Mouse (Mus musculus) intestine, embryonic 14.5 days (tissue): ENCODE measurements around the gene Snta1. TPM values are rescaled to one million over a fixed set of nuclear protein-coding genes. Genes with fewer than 3 reads are reported as not detected.

ENCODE experiments used
- ATAC-seq: fragments of 200-750 bp; cut with Nextera tagmentation; replicated peaks from 2 replicates; pipeline ENCODE4 v1.8.0; 2017; ENCODE audit warnings: low read depth, moderate number of reproducible peaks, moderate TSS enrichment, moderate library complexity; ENCODE audit not compliant: low FRiP score, low TSS enrichment
- DNase-seq: peaks from one replicate; pipeline ENCODE4 v3.0.0-alpha.2; 2018; ENCODE audit warnings: low spot score
- H3K27ac ChIP-seq: fragments of 300-500 bp; sonication (generic); 2 replicates; pipeline ENCODE4 v1.5.1; 2014; ENCODE audit warnings: low read depth, mild to moderate bottlenecking, control low read depth
- H3K27me3 ChIP-seq: fragments of 300-500 bp; sonication (generic); replicated peaks from 2 replicates; pipeline ENCODE4 v1.6.1; 2014; ENCODE audit warnings: low read length, control low read depth; ENCODE audit not compliant: control insufficient read depth, insufficient read depth
- H3K36me3 ChIP-seq: fragments of 300-500 bp; sonication (generic); 2 replicates; pipeline ENCODE4 v1.6.1; 2014; ENCODE audit warnings: low read length, control low read depth; ENCODE audit not compliant: control insufficient read depth, insufficient read depth
- H3K4me1 ChIP-seq: fragments of 300-500 bp; sonication (generic); replicated peaks from 2 replicates; pipeline ENCODE4 v1.6.1; 2014; ENCODE audit warnings: low read length, control low read depth, mixed read lengths; ENCODE audit not compliant: control insufficient read depth, insufficient read depth
- H3K4me2 ChIP-seq: fragments of 300-500 bp; sonication (generic); 2 replicates; pipeline ENCODE4 v1.6.1; 2014; ENCODE audit warnings: low read length
- H3K4me3 ChIP-seq: fragments of 300-500 bp; sonication (generic); 2 replicates; pipeline ENCODE4 v1.5.1; 2014; ENCODE audit warnings: low read depth, low read length, control low read depth, mixed read lengths
- H3K9ac ChIP-seq: fragments of 300-500 bp; sonication (generic); 2 replicates; pipeline ENCODE4 v1.6.1; 2014; ENCODE audit warnings: mild to moderate bottlenecking, low read length
- H3K9me3 ChIP-seq: fragments of 300-500 bp; sonication (generic); 2 replicates; pipeline ENCODE4 v1.6.1; 2016; ENCODE audit warnings: low read length, control low read depth; ENCODE audit not compliant: control insufficient read depth
- WGBS: fragments of 180-500 bp; shearing (Covaris S2); extraction: QIAGEN DNeasy Blood & Tissue Kit; methylation state at CpG from one replicate; pipeline ENCODE4 v1.1.7; 2014; 5-methylcytosine and 5-hydroxymethylcytosine counted together
- polyA plus RNA-seq: library from polyadenylated mRNA; unstranded; fragments of >200 nt; fragmentation: Nextera tagmentation; extraction: Ambion mirVana; gene quantifications from 2 replicates; pipeline ENCODE4 v1.2.1, GENCODE M21; 2014

Gene Snta1
- polyA plus RNA-seq, 1 experiment from 2014 or later, result 2.7 TPM

DNA sequence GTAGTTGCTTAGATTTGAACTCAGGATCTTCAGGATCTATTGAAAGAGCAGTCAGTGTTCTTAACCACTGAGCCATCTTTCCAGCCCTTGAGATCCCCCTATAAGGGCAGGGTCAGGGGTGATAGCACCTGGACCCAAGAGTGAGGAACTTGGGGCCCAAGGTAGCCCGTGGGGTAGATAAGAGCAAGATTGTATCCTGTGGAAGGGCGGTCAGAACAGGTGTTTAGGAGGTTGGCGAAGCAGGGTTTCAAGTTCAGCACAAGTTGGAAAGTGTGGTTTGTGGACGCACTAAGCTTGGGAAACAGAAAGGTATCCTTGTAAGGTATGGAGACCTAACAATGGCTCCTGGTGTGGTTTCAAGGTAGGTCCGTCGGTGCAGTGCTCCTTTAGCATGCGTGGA, 10.1 kb upstream of the Snta1 start:
- H3K36me3 ChIP-seq, result no peaks in the 10 kb centered on the region
- no peak overlapping the region for H3K9ac ChIP-seq
- no peak overlapping the region for H3K4me2 ChIP-seq
- 90% methylated on average over 7 of the region's 7 CpGs for WGBS
- H3K27ac ChIP-seq, result no peak overlapping the region
- ATAC-seq (no peak), DNase-seq (no peak)
- H3K27me3 ChIP-seq, result no peaks in the 10 kb centered on the region
- H3K9me3 ChIP-seq, result no peaks in the 10 kb centered on the region
- H3K4me1 ChIP-seq, result no peaks in the 10 kb centered on the region
- H3K4me3 ChIP-seq, result no peak overlapping the region

DNA sequence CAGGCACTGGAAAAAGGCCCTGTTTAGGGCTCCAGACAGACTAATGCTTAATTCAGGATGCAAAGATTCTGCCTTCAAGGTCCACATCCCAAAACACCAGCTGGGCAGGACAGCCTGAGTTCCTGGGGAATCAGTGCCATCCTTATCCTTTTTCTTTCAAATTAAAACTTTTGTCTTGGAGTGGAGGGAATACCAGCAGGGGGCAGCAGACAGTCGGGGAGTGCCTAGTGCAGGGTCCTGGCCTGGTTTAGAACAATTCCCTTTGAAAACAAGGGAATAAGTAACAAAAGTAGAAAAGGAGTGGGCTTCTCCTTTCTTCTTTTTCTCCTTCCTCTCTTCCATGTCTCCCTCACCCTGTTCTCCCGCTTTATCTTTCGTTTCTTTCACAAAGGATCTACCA, 9.2 kb upstream of the Snta1 start:
- H3K9ac ChIP-seq, result no peak overlapping the region
- H3K4me1 ChIP-seq, result no peaks in the 10 kb centered on the region
- 10% methylated on average over 3 of the region's 3 CpGs for WGBS
- DNase-seq (peak; percentile 89), ATAC-seq (0 out of 2 replicates have a peak, but pooled peaks have one; percentile 47)
- no peak overlapping the region for H3K27ac ChIP-seq
- no peaks in the 10 kb centered on the region for H3K27me3 ChIP-seq
- H3K4me2 ChIP-seq, result no peak overlapping the region
- H3K36me3 ChIP-seq, result no peaks in the 10 kb centered on the region
- no peak overlapping the region for H3K4me3 ChIP-seq
- no peaks in the 10 kb centered on the region for H3K9me3 ChIP-seq

DNA sequence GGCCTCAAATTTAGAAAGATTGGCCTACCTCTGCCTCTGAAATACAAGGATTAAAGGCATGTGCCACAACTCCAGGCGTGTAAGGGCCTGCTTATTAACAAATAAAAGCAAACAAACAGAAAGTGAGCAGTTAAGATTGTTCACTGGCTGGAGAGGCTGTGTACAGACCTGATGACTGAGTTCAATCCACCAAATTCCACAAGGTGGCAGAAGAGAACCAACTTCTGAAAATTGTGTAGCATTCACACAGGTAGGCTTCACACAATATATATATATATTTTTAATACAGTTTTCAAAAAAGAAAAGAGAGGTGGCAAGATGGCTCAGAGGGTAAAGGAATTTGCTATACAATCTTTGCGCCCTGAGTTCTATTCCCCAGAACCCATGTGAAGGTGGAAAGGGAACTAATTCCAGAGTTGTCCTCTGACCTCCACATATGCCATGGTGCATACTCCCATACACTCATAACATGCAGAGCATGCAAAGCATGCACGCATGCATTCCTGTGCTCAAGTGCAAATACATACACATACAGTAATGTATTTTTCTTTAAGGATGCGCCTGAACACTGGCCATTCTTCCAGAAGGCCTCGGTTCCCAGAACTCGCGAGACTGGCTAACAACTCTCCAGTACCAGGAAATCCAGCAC, 4.2 kb upstream of the Snta1 start:
- Histone ChIP-seq H3K4me3 (no peak overlapping the region), H3K4me1 (no peaks in the 10 kb centered on the region), H3K36me3 (no peaks in the 10 kb centered on the region), H3K4me2 (no peak overlapping the region), H3K9ac (no peak overlapping the region), H3K9me3 (no peaks in the 10 kb centered on the region), H3K27me3 (peaks cover 4% of the 10 kb centered on the region; the same call in 1 of the 2 replicates), H3K27ac (no peak overlapping the region)
- ATAC-seq, result 0 out of 2 replicates have a peak, but pooled peaks have one; percentile 40
- no peak for DNase-seq
- 67% methylated on average over 7 of the region's 7 CpGs for WGBS

DNA sequence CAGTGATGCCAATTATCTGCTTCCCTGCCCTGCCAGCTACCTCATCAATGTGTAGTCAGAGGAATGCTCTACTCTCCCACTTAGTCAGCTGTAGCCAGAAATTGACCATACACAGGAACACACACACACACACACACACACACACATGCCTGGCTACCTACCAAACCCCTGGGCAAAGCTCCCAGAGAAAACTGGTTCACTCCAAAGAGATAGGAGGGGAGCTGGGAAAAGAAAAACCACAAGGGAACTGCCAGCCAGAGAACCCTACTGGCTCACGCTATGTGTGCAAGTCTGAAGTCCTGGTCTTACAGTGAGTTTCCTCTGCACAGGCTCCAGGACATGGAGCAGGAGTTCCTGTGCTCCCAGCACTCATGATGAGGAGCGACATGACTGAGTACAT, 2.5 kb upstream of the Snta1 start:
- H3K4me2 ChIP-seq, result no peak overlapping the region
- no peak overlapping the region for H3K9ac ChIP-seq
- H3K36me3 ChIP-seq, result no peaks in the 10 kb centered on the region
- DNase-seq (no peak), ATAC-seq (no peak)
- no peak overlapping the region for H3K4me3 ChIP-seq
- no peak overlapping the region for H3K27ac ChIP-seq
- WGBS, result 57% methylated on average over 2 of the region's 2 CpGs
- peaks cover 4% of the 10 kb centered on the region; the same call in 1 of the 2 replicates for H3K27me3 ChIP-seq
- no peaks in the 10 kb centered on the region for H3K9me3 ChIP-seq
- H3K4me1 ChIP-seq, result no peaks in the 10 kb centered on the region

DNA sequence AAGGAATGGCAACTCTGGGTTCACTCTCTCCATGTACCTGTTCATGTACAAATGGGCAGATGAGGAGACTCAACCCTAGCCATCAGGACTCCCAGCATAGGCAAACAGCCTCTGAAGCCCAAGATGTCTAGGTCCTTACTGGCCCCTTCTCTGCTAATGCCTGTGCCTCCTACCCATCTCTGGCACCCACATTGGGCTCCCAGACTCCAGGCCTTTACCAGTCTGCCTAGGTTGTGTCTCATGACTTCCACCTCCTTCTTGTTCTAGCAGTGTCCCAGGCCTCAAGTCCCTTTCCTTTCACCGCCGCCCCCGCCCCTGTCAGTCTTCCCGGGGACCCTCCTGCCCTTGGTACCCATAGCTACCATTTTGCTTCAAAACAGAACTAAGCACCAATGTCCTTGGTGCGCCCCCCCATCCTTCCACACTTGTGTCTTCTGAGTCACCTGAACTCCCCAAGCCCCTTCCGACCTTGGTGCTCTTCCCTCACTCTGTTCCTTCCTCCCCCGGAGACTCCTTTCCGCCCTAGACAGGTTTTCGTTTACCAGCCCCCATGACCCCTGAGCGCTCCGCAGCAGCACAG, 746 bp downstream of the Snta1 start:
- Histone ChIP-seq H3K27ac (no peak overlapping the region), H3K4me2 (peak overlapping the region; percentile 78), H3K9ac (peak overlapping the region; percentile 59), H3K4me1 (0 out of 2 replicates have a peak, but pooled peaks cover 9% of the 10 kb centered on the region), H3K9me3 (no peaks in the 10 kb centered on the region), H3K36me3 (no peaks in the 10 kb centered on the region), H3K27me3 (peaks cover 4% of the 10 kb centered on the region; the same call in 1 of the 2 replicates), H3K4me3 (peak overlapping the region; percentile 69)
- no peak for DNase-seq
- no peak for ATAC-seq
- WGBS, result 31% methylated on average over 11 of the region's 11 CpGs

DNA sequence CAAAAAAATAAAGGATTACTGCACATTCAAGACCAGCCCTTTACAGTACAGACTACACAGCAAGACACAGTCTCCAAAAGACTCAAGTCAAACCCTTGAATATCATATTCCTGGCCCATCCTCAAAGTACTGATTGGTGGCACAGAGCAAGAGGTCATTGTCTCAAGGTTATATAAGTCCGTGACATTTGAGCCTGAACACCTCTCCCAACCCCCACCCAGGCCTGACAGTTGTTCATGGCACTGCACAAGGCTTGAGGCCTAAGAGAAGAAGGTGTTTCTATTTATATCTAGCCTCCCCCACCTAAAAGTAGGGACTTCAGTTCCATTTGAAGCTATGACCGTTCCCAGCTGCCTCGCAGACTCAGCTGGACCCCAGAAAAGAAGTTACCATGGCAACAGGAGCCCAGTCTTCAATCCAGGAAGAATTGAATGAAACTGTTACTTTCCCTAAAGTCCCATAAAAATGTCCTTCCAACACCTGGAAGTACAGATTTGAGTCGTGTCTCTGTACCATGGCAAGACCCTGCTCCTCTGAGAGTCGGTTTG, 2.4 kb downstream of the Snta1 start:
- Histone ChIP-seq H3K9me3 (no peaks in the 10 kb centered on the region), H3K9ac (no peak overlapping the region), H3K27ac (no peak overlapping the region), H3K4me3 (no peak overlapping the region), H3K4me2 (no peak overlapping the region), H3K27me3 (peaks cover 4% of the 10 kb centered on the region; the same call in 1 of the 2 replicates), H3K4me1 (0 out of 2 replicates have a peak, but pooled peaks cover 9% of the 10 kb centered on the region), H3K36me3 (no peaks in the 10 kb centered on the region)
- no peak for ATAC-seq
- WGBS, result 62% methylated on average over 5 of the region's 5 CpGs
- no peak for DNase-seq

DNA sequence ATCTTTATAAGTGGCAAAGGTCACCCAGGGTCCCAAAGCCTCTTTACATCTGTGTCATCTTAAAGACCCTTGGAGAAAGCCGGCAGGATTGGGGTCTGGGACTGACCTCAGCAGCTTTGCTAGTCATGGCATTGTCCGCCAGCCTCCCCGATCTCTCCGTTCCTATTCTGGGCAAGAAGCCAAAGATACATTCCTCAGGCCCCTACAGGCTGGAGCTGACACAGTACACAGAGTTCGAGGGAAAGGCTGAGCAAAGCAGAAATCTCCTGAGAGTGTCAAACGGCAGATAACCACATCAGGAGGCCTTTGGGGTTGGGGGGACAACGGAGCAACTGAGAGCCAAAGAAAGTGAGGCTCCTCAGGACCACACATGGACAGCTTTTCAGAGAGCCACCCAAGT, 5.1 kb downstream of the Snta1 start:
- Histone ChIP-seq H3K4me3 (no peak overlapping the region), H3K27me3 (no peaks in the 10 kb centered on the region; the same call in 1 of the 2 replicates), H3K4me2 (no peak overlapping the region), H3K27ac (no peak overlapping the region), H3K9ac (no peak overlapping the region), H3K9me3 (no peaks in the 10 kb centered on the region), H3K36me3 (no peaks in the 10 kb centered on the region), H3K4me1 (0 out of 2 replicates have a peak, but pooled peaks cover 9% of the 10 kb centered on the region)
- peak; percentile 74 for ATAC-seq
- DNase-seq, result no peak
- WGBS, result 15% methylated on average over 7 of the region's 7 CpGs

DNA sequence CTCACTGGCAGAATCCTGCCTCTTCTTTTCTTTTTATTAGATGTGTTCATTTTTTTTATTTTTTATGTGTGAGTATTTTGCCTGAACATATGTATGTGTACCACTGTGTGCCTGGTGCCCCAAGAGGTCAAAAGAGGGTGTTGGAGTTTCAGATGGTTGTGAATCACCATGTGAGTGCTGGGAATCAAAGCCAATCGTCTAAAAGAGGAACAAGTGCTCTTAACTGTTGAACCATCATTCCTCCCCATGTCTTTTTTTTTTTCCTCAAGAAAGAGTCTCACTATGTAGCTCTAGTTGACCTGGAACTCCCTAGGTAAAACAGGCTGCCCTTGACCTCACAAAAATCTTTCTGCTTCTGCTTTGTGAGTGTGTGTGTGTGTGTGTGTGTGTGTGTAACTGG, 5.9 kb downstream of the Snta1 start:
- no peak for ATAC-seq
- Histone ChIP-seq H3K9ac (no peak overlapping the region), H3K4me1 (0 out of 2 replicates have a peak, but pooled peaks cover 9% of the 10 kb centered on the region), H3K36me3 (no peaks in the 10 kb centered on the region), H3K4me3 (no peak overlapping the region), H3K9me3 (no peaks in the 10 kb centered on the region), H3K27ac (no peak overlapping the region), H3K27me3 (no peaks in the 10 kb centered on the region; the same call in 1 of the 2 replicates), H3K4me2 (no peak overlapping the region)
- WGBS, result 57% methylated on average over 1 of the region's 1 CpGs
- DNase-seq, result no peak
